Mouse (Mus musculus): Measurements from ENCODE around the gene Ep300.

Ep300 gene

GRCm38 (mm10) chr15:81584913-81585745 lies at the start of gene Ep300:
Ep300 (plus strand) TSS chr15:81585351.
- peak; percentile 97 for DNase-seq (ENCODE audit: low spot score in 2 of 2)

DNA sequence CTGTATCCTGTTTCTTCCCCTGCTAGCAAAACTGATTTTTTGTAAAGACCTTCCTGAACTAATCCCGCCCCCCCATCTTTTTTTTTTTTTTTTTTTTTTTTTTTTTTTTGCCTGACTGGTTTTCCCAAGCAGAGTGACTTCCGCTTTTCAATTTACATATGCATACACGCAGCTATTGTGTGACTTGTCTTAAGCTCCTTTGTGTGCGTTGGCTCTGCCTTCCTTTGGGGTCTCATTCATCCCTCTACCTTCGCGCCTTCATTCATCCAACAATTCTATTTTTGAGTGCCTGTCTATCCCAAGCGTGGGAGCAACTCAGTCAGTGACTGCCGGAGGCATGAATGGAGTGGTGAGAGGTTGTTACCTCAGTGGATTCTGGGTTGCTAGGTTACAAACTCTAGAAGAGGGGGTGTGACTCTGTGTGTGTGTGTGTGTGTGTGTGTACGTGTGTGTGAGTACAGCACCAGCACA lies 49.2 kb upstream of the Ep300 start:
- no peak for DNase-seq (ENCODE audit: low spot score in 2 of 2)

DNA sequence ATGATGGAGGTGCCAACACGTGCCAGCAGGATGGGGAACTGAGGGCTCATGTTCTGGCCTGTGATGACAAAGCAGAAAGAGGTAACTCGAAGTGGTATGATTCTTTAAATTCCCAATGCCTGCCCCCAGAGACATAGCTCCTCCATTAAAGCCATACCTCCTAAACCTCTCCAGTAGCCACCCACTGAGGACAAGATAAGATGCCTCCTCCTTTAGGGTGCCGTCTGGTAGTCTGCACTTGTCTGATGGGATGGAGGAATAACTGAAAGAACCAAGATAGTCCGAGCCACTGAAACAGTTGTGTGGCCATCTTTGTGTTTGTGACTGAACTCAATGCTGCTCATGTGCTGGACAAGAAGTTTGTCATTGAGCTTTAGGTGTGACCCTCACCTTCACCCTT lies 47.0 kb upstream of the Ep300 start:
- DNase-seq (ENCODE audit: low spot score in 2 of 2): no peak

DNA sequence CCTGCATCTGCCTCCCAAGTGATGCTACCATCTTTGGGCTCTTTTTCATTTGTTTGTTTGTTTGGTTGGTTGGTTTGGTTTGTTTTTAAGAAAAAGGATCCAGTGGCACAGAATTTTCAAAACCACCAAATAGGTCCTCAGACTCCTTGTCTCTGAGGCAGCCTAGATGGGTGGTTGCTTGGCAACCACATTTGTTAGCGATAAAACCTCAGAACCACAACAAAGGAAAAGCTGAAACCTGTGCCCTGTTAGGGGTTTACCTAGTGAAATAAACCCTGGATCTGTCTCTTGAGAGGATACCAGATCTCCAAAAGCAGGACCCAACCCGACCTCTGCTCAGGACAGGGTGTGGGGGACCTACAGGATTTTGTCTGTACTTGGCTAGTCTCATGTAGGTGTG lies 45.6 kb upstream of the Ep300 start:
- DNase-seq (ENCODE audit: low spot score in 2 of 2): peak; percentile 42 to 60

GRCm38 (mm10) chr15:81544916-81545315 lies 40.2 kb upstream of the Ep300 start:
- DNase-seq (ENCODE audit: low spot score in 2 of 2): no peak

- no peak for DNase-seq (ENCODE audit: low spot score in 2 of 2)
Measured at GRCm38 (mm10) chr15:81545387-81546176, 39.6 kb upstream of the Ep300 start.

DNA sequence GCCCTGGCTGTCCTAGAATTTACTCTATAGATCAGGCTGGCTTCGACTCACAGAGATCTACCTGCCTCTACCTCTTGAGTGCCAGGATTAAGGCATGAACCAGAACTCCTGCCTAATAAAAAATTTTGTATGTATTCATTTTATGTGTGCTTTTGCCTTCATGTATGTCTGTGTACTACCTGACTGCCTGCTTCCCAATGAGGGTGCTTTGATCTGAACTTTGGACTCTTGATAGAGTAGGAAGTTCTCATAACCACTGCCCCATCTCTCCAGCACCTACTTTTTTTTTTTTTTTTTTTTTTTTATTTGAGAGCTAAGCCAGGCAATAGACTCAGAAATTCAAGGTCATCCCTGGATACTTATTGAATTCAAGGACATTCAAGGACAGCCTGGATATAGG lies 31.7 kb upstream of the Ep300 start:
- DNase-seq (ENCODE audit: low spot score in 2 of 2): no peak

- no peak for DNase-seq (ENCODE audit: low spot score in 2 of 2)
Measured at GRCm38 (mm10) chr15:81554558-81555297, 30.4 kb upstream of the Ep300 start.

- no peak for DNase-seq (ENCODE audit: low spot score in 2 of 2)
Measured at GRCm38 (mm10) chr15:81555986-81556385, 29.2 kb upstream of the Ep300 start.

- no peak for DNase-seq (ENCODE audit: low spot score in 2 of 2)
Measured at GRCm38 (mm10) chr15:81561501-81561900, 23.6 kb upstream of the Ep300 start.

GRCm38 (mm10) chr15:81561996-81562395 lies 23.2 kb upstream of the Ep300 start:
- no peak for DNase-seq (ENCODE audit: low spot score in 2 of 2)

DNA sequence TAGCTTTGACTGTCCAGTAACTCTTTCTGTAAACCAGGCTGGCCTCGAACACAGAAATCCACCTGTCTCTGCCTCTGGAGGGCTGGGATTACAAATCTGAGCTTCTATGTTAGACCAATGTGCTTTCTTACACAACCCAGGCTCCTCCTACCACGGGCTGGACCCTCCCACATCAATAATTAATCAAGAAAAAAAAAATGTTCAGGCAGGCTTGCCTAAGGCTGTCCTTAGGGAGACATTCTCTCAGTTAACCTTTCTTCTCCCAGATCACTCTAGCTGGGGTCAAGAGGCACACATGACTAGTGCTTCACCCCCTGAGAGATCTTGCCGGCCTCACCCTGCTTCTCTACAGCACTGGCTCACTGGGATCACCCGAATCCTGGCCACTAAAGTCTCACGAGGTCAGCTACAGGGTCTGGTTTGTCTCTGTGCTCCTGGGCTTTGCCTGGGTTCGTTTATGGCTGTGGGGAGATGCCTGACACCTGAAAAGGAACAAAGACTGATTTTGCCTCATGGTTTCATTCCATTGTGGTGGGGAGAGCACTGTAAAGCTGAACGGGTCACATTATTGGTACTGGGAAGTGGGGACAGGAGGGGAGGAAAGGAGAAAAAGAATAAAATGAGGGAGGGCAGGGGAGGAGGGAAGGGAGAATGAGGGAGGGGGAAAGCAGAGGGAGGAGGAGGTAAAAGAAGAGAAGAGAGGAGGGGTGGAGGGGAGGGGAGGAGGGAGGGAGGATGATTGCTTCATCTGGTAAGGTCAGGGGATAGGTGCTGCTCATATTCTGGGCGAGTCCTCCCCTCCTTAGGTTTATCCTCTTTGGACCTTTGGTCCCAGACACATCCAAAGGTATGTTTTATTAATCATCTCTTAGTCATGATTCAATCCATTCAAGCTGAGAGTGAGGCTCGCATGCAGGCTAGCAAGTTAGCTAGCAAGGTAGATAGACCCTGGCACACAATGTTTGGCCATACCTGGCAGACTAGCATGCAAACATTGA lies 22.4 kb upstream of the Ep300 start:
- DNase-seq (ENCODE audit: low spot score in 2 of 2): no peak

DNA sequence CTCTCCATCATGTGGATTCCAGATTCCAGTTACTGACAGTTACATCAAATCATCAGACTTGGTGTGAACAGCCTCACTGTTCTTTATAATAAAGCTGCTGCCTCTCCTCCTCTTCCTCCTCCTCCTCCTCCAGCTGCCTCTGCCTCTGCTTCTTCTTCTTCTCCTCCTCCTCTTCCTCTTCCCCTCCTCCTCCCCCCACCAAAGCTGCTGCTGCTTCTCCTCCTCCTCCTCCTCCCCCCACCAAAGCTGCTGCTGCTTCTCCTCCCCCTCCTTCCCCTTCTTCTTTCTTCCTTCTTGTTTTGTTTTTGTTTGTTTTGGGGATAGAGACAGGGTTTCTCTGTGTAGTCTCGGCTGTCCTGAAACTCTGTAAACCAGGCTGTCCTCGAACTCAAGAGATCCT lies 17.1 kb upstream of the Ep300 start:
- DNase-seq (ENCODE audit: low spot score in 2 of 2): no peak

DNA sequence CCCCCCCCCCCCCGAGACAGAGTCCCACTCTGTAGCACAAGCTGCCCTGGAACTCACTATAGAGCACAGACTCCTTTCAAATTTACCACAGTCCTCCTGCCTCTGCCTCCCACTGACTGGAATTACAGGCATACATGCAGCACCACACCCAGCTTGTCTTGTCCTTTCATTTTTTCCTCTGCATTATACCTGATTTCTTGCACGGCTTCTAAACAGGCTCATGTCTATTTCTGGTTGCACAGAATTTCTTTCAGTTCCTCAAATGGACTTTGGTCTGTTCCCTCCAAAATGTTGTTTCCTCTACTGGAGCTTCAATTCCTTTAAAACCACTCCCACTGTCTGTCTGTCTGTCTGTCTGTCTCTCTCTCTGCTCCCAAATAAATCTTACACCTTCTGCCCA lies 16.6 kb upstream of the Ep300 start:
- no peak for DNase-seq (ENCODE audit: low spot score in 2 of 2)

DNA sequence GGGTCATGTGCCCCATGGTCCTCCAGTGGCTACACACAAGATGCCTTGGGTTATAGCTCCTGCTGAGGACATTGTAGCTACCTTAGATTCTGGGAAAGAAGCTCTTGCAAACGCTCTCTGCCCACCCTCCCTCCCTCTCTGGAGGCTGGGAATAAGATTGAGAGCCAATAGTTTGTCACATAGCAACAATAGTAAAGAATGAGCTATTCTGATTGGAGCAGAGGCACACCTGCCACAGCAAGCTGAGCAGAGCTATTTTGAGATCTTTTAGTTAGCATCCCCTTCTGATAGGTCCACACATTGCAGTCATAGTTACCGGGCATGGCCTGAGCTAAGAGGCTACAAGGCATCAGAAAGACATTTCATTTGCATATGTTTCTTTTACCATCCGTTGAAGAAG lies 8.2 kb upstream of the Ep300 start:
- DNase-seq (ENCODE audit: low spot score in 2 of 2): no peak

DNA sequence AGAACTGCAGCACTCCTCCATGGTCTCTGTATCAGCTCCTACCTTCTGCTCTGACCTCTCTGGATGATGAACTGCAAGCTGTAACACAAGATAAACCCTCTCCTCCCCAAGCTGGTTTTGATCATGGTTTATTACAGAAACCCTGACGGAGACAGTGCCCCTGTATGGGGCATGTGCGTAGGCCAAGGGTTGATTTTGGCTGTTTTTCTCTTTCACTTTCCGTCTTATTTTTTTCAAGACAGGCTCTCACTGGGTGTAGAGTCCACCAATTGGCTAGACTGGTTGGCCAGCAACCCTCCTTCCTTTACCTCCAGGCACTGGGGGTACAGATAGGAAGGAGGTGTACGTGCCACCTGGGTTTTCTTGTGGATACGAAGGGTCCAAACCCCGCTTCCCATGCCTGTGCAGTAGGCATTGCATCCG lies 7.4 kb upstream of the Ep300 start:
- DNase-seq (ENCODE audit: low spot score in 2 of 2): no peak

DNA sequence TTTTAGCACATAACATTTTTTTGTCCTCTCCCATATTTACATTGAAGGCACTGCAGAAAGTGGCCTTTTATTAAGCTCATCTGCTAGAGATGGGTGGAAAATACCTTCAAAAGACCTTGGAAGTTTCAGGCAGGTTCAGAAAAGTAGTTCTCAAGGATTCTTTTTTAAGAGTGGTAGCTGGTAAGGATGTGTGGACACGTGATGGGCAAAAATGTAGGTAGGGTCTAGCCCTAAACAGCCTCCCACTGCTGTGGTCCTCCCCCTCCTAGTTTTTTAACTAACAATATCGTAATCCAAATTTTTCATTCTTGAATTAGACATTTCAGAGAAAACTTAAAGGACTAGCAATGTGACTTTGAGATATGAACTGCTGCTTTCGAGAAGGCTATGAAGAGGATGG lies 685 bp upstream of the Ep300 start:
- DNase-seq (ENCODE audit: low spot score in 2 of 2): no peak

- DNase-seq (ENCODE audit: low spot score in 2 of 2): peak; percentile 86 to 89
Measured at GRCm38 (mm10) chr15:81585746-81586461, 753 bp downstream of the Ep300 start.

- no peak for DNase-seq (ENCODE audit: low spot score in 2 of 2)
Measured at GRCm38 (mm10) chr15:81586466-81586865, 1.3 kb downstream of the Ep300 start.

GRCm38 (mm10) chr15:81587686-81588085 lies 2.5 kb downstream of the Ep300 start:
- no peak for DNase-seq (ENCODE audit: low spot score in 2 of 2)

Data from thymus, postnatal 10 days (tissue).